Mouse (Mus musculus) heart, adult 2 months (tissue): ENCODE results near the gene Sik1. TPM values are rescaled to one million over a fixed set of nuclear protein-coding genes. Genes with fewer than 3 reads are reported as not detected.

ENCODE experiments used
- DNase-seq, 2 experiments: peaks; one replicate each; pipeline ENCODE4 v3.0.0; 2021
- H3K27ac ChIP-seq: fragments of 200-600 bp; 2 replicates; pipeline ENCODE4 v1.8.1; 2022
- H3K27me3 ChIP-seq: fragments of 200-500 bp; 2 replicates; pipeline ENCODE4 v1.6.1; 2012; ENCODE audit warnings: mild to moderate bottlenecking, low read length, inconsistent platforms, mixed read lengths; ENCODE audit not compliant: control insufficient read depth, insufficient read depth
- H3K36me3 ChIP-seq: fragments of 200-500 bp; 2 replicates; pipeline ENCODE4 v1.6.1; 2012; ENCODE audit warnings: low read length, inconsistent platforms; ENCODE audit not compliant: control insufficient read depth, insufficient read depth
- H3K4me1 ChIP-seq: fragments of 200-500 bp; 2 replicates; pipeline ENCODE4 v1.6.1; 2011; ENCODE audit warnings: low read length; ENCODE audit not compliant: control insufficient read depth, insufficient read depth
- H3K4me3 ChIP-seq: fragments of 200-600 bp; 2 replicates; pipeline ENCODE4 v1.8.1; 2022
- H3K79me2 ChIP-seq: fragments of 200-500 bp; replicated peaks from 2 replicates; pipeline ENCODE4 v1.6.1; 2012; ENCODE audit warnings: mild to moderate bottlenecking, inconsistent platforms, low read length, moderate library complexity, mixed read lengths; ENCODE audit not compliant: control insufficient read depth, insufficient read depth
- H3K9ac ChIP-seq: fragments of 200-500 bp; 2 replicates; pipeline ENCODE4 v1.6.1; 2012; ENCODE audit warnings: low read depth, mild to moderate bottlenecking, control low read depth, inconsistent platforms, low read length, mixed read lengths
- CTCF ChIP-seq: fragments of 200-600 bp; IDR thresholded peaks from 2 replicates; pipeline ENCODE4 v1.8.1; 2022; ENCODE audit warnings: antibody characterized with exemption, mild to moderate bottlenecking, moderate library complexity
- EP300 ChIP-seq: fragments of 200-500 bp; IDR thresholded peaks from 2 replicates; pipeline ENCODE4 v1.6.1; 2011; ENCODE audit warnings: low read depth, low read length, control low read depth; ENCODE audit not compliant: insufficient read depth
- POLR2A ChIP-seq: fragments of 200-500 bp; IDR thresholded peaks from 2 replicates; pipeline ENCODE4 v1.6.1; 2011; ENCODE audit warnings: mild to moderate bottlenecking, low read depth, low read length, control low read depth; ENCODE audit not compliant: insufficient read depth
- WGBS: fragments of 180-500 bp; shearing (Covaris S2); methylation state at CpG from one replicate; pipeline ENCODE4 v1.1.7; 2018; 5-methylcytosine and 5-hydroxymethylcytosine counted together
- intact Hi-C: fragments of 180-260 bp; cut with DNase I; formaldehyde crosslinking; loops from one replicate; pipeline ENCODE4 v1.15.1; 2025
- polyA plus RNA-seq: library from polyadenylated mRNA; depleted of rRNA; stranded (reverse); fragments of >200 nt; gene quantifications from 2 replicates; pipeline ENCODE4 v1.2.3, GENCODE M21; 2012
- total RNA-seq, 2 experiments: library from RNA; stranded (reverse); gene quantifications; 2 replicates each; pipeline ENCODE4 v1.2.3; 2021

Gene Sik1
- total and polyA plus RNA-seq, 3 experiments: 21.0 to 62.7 (median 39.6) TPM

DNA sequence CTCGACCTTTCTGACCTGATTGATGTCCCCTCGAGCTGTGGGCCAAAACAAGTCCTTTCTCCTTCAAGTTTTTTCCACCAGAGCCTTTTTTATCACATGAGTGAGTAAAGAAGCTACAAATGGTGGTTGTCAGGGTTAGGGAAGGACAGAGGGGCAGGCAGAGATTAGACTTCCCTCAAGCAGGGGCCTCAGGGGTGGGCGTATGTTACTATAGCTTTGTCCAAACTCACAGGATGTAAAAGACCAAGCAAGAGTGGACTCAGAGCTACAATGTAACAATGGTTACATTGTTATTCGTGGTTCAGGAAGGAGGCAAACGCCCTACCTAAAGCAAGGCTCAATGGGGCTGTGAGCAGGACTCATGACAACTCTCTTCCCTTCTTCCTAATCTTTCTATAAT lies 43.3 kb upstream of the Sik1 start:
- no peak for TF ChIP-seq CTCF
- no peak for TF ChIP-seq POLR2A
- no peak for TF ChIP-seq EP300
- no peak overlapping the region for H3K9ac ChIP-seq
- no peak for DNase-seq
- H3K79me2 ChIP-seq: no peaks in the 10 kb centered on the region
- H3K4me1 ChIP-seq: peaks cover 7% of the 10 kb centered on the region
- no peak overlapping the region for H3K27ac ChIP-seq
- H3K4me3 ChIP-seq: no peak overlapping the region
- intact Hi-C loops: no loop called here
- H3K27me3 ChIP-seq: no peaks in the 10 kb centered on the region
- no peaks in the 10 kb centered on the region for H3K36me3 ChIP-seq
- WGBS: 52% methylated on average over 5 of the region's 5 CpGs

DNA sequence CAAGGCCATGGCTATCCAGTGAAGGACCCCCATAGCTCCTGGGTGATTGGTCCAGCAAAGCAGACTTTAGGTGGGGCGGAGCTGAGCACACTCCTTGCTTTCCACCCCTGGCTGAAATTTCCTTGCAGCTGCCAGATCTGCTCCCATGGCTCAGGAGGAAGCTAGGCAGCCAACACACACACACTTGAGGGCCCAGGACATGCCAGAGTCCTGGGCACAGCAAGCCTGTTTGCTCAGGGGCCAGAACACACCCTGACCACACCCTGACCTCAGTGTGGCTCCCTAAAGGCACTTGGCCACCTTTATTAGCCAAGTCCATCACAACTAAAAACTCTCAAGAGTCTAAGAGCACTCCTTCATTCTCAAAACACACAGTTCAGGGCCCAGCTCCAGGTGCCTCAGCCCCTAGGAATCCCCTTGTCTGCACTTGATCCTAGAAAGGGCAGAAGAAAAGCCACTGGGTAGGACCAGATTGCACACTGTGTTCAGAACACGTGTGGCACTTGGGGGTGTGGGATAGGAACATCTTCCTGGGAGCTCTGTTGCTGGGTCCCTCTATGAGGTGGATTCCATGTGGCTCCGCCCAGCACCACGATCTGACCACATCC lies 41.7 kb upstream of the Sik1 start:
- Histone ChIP-seq H3K4me1 (peaks cover 14% of the 10 kb centered on the region), H3K27me3 (no peaks in the 10 kb centered on the region), H3K36me3 (no peaks in the 10 kb centered on the region), H3K4me3 (no peak overlapping the region), H3K9ac (no peak overlapping the region), H3K79me2 (no peaks in the 10 kb centered on the region), H3K27ac (no peak overlapping the region)
- peak in 1 of 2 experiments; percentile 23 for DNase-seq
- 87% methylated on average over 4 of the region's 4 CpGs for WGBS
- intact Hi-C loops: loop anchor here (2.0 kb wide), 1 partner anchor 22 kb away; no protein-coding TSS in a partner anchor
- TF ChIP-seq POLR2A (no peak), CTCF (no peak)

DNA sequence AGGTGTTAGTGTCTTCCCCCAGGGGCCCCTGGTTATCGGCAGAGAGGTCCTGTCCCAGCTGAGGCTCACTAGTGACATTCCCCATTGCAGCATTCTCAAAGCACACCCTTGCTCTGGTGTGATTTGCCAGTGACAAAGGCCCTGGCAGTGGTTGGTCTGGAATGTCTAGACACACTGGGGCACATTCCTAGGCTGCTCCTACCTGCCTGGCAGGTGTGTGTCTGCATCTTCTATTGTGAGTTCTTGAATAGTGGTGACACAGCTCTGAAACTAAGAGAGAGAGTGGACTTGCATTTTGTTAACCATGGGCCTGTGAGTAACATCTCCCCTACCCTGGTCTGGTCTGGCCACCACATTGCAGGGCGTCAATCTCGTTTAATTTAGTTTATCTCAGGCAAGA lies 41.1 kb upstream of the Sik1 start:
- Histone ChIP-seq H3K4me1 (peaks cover 16% of the 10 kb centered on the region), H3K36me3 (no peaks in the 10 kb centered on the region), H3K27ac (no peak overlapping the region), H3K79me2 (no peaks in the 10 kb centered on the region), H3K27me3 (no peaks in the 10 kb centered on the region), H3K9ac (no peak overlapping the region), H3K4me3 (no peak overlapping the region)
- TF ChIP-seq EP300 (no peak), CTCF (no peak), POLR2A (no peak)
- DNase-seq: no peak
- intact Hi-C loops: loop anchor here (2.0 kb wide), 1 partner anchor 22 kb away; no protein-coding TSS in a partner anchor
- WGBS: 62% methylated on average over 3 of the region's 3 CpGs

GRCm38 (mm10) chr17:31896311-31896710 lies 40.7 kb upstream of the Sik1 start:
- TF ChIP-seq POLR2A: no peak
- no peak for TF ChIP-seq EP300
- no peak for TF ChIP-seq CTCF
- Histone ChIP-seq H3K9ac (no peak overlapping the region), H3K79me2 (no peaks in the 10 kb centered on the region), H3K27me3 (no peaks in the 10 kb centered on the region), H3K4me3 (no peak overlapping the region), H3K36me3 (no peaks in the 10 kb centered on the region), H3K27ac (no peak overlapping the region), H3K4me1 (peaks cover 13% of the 10 kb centered on the region)
- 96% methylated on average over 7 of the region's 7 CpGs for WGBS
- intact Hi-C loops: loop anchor here (2.0 kb wide), 1 partner anchor 22 kb away; no protein-coding TSS in a partner anchor
- peak in 1 of 2 experiments; percentile 12 for DNase-seq

DNA sequence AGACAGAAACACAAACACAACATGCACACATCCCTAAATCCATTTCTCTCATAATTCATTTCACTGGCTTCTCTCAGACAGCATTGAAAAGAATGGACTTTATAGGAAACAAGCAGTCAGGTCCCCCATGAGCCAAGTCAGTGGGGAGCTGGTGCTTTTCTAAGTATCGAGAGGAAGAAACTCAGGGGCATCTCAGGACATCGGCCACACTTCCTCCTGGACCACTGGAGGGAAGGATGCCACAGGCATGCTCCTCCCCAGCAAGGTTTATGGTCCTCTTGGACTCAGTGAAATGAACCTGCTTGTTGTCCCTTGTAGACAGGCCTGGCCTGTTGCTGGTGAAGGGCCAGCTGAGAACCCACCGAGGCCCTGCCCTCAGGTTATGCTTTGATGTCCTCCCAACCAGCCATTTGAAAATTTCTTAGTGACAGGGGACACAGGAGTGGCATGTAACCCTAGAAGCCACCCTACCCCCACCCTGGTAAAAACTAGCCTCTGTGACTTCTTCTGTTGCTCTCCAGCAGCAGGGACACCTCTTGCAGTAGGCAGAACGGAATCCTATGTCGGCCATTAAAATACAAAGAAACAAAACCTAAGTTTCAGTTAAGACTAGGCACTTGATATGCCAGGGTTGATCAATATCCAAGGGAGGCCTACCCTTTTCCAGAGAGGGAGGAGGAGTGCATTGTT lies 37.9 kb upstream of the Sik1 start:
- Histone ChIP-seq H3K36me3 (no peaks in the 10 kb centered on the region), H3K4me1 (peaks cover 13% of the 10 kb centered on the region), H3K9ac (no peak overlapping the region), H3K27me3 (no peaks in the 10 kb centered on the region), H3K79me2 (no peaks in the 10 kb centered on the region), H3K27ac (peak overlapping the region; percentile 38), H3K4me3 (no peak overlapping the region)
- TF ChIP-seq EP300 (no peak), POLR2A (no peak), CTCF (no peak)
- intact Hi-C loops: no loop called here
- WGBS: 69% methylated on average over 5 of the region's 5 CpGs
- peak; percentile 2 to 19 for DNase-seq

DNA sequence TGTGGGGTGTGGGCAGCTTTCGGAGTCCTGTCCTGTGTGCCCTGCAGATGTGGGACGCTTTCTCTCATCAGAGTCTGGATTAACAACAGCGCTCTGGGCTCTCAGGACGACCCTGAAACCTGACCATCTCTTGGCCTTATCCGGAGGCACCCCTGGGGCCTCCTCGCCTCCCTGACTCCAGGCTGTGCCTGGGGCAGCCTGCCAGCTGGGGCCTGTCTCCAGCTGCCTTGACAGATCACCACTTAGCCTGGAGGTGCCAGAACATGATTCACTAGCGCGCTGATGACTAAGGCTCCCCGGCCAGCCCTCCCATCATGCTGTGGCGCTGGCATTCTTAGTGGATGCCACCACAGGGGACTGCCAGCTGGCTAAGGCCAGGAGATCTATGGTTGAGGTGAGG lies 37.1 kb upstream of the Sik1 start:
- intact Hi-C loops: no loop called here
- H3K79me2 ChIP-seq: no peaks in the 10 kb centered on the region
- peaks cover 13% of the 10 kb centered on the region for H3K4me1 ChIP-seq
- 19% methylated on average over 10 of the region's 10 CpGs for WGBS
- DNase-seq: peak; percentile 84 to 90
- H3K9ac ChIP-seq: no peak overlapping the region
- H3K27ac ChIP-seq: peak overlapping the region; percentile 45
- H3K36me3 ChIP-seq: no peaks in the 10 kb centered on the region
- TF ChIP-seq POLR2A (no peak), EP300 (no peak), CTCF (no peak)
- no peak overlapping the region for H3K4me3 ChIP-seq
- no peaks in the 10 kb centered on the region for H3K27me3 ChIP-seq
